Mouse (Mus musculus) T-helper 1 cell (primary cell): ENCODE results near the gene Itgb1bp1.

Experiments used
- in situ Hi-C: fragments of 300-600 bp; cut with MboI, MseI; formaldehyde crosslinking; loops from one replicate; pipeline ENCODE4 v1.15.1; 2025; ENCODE audit warnings: high pct_unique_total_duplicates

Itgb1bp1 gene

GRCm38 (mm10) chr12:21205799-21206198 lies 80.3 kb downstream of the Itgb1bp1 start:
- in situ Hi-C loops, result no loop called here

GRCm38 (mm10) chr12:21204701-21205312 lies 81.3 kb downstream of the Itgb1bp1 start:
- in situ Hi-C loops, result no loop called here

- in situ Hi-C loops, result no loop called here
Measured at GRCm38 (mm10) chr12:21201485-21202269, 84.4 kb downstream of the Itgb1bp1 start.

GRCm38 (mm10) chr12:21200613-21201012 lies 85.5 kb downstream of the Itgb1bp1 start:
- in situ Hi-C loops, result no loop called here

- in situ Hi-C loops, result no loop called here
Measured at GRCm38 (mm10) chr12:21196420-21196819, 89.7 kb downstream of the Itgb1bp1 start.

GRCm38 (mm10) chr12:21195497-21195896 lies 90.6 kb downstream of the Itgb1bp1 start:
- in situ Hi-C loops, result no loop called here

- in situ Hi-C loops, result no loop called here
Measured at GRCm38 (mm10) chr12:21191546-21191945, 94.5 kb downstream of the Itgb1bp1 start.
